Mouse (Mus musculus) adrenal gland, postnatal 4 days (tissue): ENCODE data around the gene Rad51b. TPM values are rescaled to one million over a fixed set of nuclear protein-coding genes. Genes with fewer than 3 reads are reported as not detected.

ENCODE experiments used
- DNase-seq, 2 experiments: peaks; one replicate each; pipeline ENCODE4 v3.0.0; 2021 to 2022; ENCODE audit warnings: low spot score in 2 of 2, mixed read lengths in 2 of 2
- total RNA-seq, 2 experiments: library from RNA; stranded (reverse); gene quantifications; 2 replicates each; pipeline ENCODE4 v1.2.3; 2021

The Rad51b gene
- total RNA-seq, 2 experiments from 2014 or later: 3.1 TPM

DNA sequence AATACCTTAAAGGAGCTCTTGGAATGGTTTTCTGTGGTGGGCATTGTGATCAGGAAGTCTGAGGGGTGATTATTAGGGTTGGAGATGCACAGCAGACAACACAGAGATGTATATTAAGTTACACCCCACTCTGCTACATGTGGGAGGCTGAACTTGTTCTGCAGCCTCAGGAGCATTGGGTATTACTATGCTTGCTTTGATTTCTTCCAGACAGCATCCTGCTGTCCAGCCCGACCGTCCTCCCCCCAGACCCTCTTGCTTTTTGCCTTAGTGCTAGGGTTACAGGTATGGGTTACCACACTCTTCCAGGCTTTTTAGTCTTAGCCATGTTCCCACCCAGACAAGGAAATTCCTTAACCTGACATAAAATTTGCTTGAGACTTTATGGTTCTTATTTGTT, 30.8 kb downstream of the Rad51b start:
- no peak for DNase-seq

DNA sequence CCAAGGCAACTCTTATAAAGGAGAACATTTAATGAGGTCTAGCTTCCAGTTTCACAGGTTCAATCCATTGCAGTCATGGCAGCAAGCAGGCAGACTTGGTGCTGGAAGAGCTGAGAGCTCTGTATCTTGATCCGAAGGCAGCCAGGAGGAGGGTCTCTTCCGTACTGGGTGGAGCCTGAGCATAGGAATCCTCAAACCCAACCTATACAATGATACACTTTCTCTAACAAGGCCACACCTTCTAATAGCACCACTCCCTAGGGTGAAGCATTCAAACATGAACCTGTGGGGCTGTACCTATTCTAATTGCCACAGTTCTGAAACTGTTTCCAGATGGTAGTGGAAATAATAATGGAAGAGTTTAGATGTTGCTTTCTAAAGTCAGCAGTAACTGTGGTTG, 33.5 kb downstream of the Rad51b start:
- DNase-seq: no peak

DNA sequence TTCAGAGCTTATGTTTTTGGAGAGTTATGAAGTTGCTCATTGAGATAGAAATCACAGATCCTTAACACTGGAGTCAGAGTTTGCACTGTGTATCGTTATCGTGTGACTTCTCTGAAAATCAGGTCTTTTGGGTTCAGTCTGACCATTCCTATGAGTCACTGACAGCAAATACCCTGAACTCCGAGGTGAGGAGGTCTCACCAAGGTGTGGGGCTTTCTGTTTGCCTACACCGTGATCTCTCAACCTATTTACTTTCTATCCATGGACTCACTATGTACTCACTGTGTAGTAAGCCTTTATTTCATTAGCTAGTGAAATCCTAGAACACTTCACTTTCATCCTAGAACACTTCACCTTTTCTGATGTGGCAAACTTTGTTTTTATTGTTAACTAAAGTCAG, 34.6 kb downstream of the Rad51b start:
- no peak for DNase-seq

DNA sequence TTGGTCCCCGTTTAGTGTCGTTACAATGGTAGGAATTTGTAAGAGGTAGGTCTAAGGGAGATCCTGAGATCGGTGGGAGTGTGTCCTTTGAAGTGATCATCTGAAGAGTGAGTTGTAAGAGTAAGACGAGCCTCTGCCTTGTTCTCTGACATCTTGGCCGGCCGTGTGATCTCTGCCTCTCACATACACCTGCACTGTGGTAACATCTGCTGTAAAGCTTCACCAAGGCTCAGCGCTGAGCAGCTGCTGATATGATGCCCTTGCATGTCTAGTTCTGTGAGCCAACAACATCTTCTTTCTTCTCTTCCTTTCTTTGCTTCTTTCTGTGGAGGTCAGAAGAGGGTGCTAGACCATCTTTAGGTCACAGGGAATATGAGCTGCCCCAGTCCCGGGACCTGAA, 41.7 kb downstream of the Rad51b start:
- DNase-seq: no peak

DNA sequence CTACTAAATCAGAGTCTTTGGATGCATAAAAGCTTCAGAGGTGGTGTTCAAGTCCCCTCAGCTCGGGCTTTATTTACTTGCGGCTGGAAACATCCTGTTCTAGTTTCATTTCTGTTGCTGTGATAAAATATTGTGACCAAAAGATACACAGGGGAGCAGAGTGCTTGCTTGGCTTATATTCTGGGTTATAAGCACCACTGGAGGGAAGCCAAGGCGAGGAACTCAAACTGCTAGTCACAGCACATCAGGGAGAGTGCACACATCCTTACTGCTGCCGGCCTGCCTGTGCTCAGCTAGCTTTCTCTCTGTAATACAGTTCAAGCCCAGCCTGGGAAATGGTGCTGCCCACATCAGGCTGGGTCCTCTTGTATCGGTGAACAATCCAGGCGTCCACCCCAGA, 43.4 kb downstream of the Rad51b start:
- no peak for DNase-seq

DNA sequence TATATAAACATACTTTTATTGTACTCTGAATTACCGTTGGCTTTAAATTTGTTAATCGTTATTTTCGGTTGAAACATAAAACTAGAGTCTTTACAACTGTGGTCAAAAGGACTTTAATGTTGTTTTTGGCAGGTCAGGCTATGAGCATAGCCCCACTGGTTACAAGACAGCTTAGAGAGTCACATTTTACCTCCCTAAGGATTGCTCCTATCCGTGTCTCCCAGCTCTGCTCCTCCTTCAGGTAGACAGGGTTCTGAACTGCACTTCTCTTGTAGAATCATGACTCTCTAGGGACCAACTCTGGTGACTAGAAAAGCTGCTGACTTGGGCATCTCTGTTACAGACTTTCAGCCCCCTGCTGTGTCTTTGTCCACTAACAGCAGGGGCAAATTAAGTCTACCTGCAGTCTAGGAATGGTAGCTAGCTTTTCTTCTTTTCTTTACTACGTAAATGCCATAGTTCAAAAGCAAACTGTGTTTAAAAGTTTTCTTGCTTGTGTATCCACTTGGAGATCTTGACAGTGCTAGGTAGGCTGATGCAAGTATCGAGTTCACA, 44.3 kb downstream of the Rad51b start:
- no peak for DNase-seq

DNA sequence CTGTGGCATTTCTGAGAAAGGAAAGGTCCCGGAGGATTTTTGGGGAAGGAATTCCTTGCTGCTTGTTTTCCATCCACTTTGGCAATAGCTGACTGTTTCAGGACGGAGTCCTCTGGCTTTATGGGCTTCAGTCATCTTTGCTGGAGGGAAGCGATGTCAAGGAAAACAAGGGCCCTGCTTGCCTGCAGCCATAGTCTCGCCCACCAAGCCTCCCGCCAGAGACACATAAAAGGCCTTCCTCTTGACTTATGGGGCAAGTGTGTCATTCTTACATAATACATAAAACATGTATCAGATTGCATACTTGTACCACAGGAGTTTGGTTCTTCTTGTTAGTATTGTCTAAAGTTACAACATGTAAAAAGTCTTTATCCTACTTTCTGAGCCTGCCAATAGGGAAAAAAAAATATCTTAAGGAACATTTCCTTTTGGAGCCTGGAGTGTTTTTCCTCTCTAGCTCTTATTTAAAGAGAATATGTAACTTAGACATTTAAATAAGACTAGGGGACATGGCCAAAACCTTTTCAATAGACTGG, 49.2 kb downstream of the Rad51b start:
- DNase-seq: no peak

DNA sequence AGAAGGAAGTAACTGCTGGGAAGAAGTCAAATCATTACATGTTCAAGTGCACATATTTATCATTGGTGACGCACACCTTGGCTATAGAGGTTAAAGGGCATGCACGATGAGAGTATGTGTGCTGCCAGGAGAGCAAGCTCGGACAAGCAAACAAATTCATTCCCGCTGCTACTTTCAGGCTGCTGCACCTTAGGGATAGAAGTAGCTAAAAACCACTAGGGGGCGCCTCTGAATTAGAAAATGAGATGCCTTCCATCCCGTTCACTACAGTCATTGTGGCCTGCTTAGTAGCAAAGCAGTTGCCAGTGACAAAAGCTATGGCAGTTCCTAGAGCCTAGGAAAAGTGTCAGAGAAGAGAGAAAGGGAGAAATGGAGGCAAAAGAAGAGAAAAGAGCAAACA, 50.6 kb downstream of the Rad51b start:
- DNase-seq: peak in 1 of 2 experiments; percentile 52

DNA sequence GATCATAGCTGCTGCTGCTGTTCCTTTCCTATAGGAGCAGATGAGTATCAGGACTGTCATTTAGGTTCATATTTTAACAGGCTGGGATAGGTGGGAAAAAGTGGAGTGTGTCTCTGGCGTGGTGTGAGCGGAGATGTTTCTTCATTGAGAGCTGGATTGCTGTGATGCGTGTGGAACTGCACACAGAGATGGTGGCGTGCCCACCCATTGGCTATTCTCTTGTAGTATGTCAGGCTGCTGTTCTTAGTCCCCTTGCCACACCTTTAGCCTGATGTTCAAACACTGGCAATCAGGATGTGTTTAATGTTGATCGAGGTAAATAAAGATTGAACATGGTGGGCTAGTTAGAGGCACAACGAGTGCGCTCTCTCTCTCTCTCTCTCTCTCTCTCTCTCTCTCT, 54.4 kb downstream of the Rad51b start:
- no peak for DNase-seq

DNA sequence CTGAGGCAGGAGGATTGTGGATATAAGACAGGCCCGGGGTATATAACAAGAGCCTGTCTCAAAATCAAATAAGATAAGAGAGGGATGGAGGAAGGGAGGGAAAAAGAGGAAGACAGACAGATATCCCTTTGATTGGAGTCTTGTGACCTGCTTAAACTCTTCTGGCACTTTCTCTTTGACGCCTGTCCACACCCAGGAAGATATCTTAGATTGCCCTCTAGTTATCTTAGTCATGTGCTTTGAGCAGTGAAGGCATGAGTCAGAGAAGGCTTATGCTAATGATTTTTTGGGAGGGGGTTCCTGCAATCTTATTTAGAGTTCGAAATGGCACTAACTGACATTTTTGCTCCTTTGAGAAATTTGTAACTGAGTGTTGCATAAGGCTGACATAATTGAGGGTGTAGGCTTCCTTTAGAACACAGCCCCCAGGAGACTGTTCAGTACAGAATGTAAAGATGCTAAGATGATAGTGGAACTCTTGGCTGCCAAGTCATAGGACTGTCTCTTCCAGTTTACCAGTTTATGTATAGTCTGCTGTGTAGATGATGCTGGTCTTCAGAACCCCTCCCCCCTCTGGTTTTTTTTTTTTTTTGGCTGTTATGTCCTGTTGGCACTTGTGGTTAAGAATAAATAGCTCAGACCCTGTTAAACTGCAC, 55.1 kb downstream of the Rad51b start:
- no peak for DNase-seq

DNA sequence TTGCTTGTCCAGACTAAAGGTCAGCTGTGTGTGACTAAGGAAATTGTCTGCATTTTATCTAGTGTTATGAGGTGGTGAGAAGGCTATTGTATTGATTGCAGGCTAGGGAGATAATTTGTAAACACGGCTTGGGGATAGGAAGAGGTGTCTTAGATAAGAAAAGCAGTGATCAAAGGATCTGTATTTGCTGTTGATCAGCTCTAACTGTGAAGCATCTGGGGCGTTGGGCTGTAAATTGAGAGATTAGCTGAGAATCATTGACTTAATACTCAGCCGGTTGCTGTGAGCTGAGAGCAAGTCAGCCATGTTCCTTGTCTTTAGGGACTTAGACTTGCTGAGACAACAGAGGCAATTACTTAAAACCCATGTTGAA, 55.6 kb downstream of the Rad51b start:
- no peak for DNase-seq

DNA sequence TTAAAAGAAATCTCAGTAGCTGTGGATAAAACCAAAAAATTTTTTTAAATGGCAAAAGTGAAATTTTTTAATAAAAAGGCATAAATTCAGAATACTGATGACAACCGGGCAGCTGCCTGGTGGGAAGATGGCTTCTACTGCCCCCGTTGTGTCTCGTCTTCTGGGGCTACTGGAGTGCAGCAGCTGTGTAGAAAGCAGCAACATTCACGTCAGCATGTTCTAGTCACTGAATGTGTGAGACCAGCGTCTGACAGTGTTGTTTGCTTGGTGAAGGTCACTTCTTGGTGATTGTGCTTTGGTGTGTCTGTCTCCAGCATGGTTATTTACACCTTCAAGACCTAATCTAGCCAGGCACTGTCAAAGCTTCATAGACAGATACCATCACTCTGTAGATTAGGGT, 56.3 kb downstream of the Rad51b start:
- DNase-seq: no peak

DNA sequence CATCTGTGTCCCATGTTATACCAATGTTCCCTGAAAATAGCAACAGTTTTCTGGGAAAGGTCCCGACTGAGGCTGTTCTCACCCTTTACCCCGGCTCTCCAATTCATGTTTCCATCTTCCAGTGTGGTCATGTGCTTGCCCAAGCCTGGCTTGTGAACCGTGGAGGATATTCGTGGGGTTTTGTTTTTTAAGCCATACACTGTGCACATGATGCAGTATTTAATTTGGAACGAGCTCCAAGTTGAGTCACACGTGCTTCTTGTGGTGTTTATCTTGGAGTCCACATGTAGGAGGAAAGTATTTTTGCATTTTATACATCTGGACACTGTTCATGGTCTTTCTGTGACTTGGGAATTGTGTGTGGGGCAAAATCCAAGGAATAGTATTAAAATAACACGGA, 57.5 kb downstream of the Rad51b start:
- DNase-seq: no peak

DNA sequence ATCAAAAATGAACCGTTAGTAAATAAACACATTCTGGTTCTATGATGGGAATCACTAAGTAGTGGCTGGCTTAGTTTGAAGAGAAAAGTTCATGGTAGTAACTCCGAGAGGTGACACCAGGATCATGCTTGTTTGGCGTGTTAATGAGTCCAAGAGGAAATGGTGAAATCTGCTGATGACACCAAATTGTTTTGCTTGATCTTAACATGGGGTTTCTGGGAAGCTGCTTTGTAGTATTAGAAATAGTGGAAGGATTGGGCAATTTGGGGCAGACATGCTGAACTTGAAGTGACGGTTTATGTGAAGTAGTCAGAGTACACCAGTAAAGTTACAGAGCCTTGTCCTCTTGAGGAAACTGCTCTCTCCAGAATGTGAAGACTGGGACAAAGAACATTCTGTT, 59.1 kb downstream of the Rad51b start:
- no peak for DNase-seq

DNA sequence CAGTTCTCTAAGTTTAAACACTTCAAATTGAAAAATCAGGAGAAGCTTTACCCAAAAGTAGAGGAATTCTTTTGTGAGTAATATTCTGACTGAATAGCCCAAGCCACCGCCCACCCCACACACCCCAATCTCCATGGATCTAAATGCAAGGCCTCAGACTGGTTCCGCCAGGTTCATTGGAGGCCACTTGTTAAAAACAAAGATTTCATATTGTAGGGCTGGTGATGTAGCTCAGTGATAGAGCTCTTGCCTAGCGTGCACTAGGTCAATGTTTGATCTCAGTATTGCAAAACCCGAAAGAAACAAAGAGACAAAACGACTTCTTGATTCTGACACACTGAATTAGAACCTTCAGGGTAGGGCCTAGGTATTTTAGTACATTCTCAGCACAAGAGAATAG, 60.5 kb downstream of the Rad51b start:
- DNase-seq: no peak

DNA sequence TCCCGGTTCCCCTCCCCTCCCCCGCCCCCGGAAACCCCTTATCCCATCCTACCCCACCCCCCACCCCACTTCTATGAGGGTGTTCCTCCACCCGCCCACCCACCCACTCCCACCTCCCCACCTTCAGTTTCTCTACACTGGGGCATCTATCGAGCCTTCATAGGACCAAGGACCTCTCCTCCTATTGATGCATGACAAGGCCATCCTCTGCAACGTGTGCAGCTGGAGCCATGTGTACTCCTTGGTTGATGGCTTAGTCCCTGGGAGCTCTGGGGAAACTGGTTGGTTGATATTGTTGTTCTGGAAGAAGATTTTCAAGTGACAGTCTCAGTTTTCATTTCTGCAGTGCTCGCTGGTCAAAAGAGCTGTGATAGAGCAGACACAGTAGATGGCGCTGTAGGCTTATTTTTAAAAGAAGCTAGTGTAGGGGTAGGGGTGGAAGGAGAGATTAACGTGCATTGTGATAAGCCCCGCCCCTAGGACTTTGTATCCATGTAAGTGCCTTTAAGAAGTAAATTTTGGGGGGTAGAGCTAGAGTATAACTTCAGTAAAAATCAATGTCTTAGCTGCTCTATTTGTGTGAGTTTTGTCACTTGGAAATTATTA, 61.6 kb downstream of the Rad51b start:
- peak in 1 of 2 experiments; percentile 17 for DNase-seq

DNA sequence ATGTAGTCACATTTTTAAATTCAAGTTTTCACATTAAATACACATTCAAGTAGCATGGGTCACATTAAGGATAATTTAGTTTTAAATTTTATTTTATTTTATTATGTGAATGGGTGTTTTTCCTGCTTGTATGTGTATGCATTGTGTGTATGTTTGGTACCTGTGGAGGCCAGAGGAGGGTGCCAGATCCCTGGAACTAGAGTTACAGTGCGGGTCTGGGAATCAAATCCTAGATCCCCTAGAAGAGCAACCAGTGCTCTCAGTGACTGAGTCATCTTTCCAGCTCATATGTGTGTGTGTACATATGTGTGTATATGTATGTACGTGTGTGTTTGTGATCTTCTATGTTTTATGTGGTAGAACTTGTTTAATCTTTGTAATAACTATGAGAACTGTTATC, 62.3 kb downstream of the Rad51b start:
- no peak for DNase-seq

DNA sequence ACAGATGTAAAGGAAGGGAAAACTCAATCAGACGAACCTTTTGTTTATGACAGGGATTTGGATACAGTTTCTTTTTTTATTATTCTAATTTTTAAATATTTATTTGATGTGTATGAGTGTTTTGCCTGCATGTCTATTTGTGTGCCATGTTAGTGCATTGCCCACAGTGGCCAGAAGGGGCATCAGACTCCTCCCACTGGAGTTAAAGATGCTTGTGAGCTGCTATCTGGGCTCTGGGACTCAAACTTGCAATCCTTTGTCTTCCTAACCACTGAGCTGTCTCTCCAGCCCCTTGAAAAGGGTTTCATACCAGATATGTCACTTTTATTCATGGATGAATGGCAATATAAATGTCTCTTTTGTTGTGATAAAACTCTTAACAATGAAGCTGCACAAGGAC, 65.1 kb downstream of the Rad51b start:
- no peak for DNase-seq

DNA sequence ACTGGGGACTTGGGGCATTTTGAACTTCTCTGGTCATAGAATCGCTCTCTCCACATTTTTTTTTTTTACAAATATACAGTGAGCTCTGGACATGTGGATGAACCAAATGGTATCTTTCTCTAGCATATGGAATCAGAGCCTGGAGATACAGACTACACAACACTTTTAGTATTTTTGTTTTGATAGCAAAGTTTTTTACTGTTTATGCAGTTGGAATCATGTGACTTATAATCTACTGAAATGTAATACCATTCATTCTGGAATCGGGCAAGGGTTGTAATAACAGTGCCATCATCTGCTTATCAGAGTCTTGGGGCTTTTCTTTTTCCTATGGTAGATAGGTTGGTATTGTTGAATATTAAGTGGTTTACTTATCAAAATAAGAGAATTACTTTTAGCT, 67.2 kb downstream of the Rad51b start:
- DNase-seq: no peak

DNA sequence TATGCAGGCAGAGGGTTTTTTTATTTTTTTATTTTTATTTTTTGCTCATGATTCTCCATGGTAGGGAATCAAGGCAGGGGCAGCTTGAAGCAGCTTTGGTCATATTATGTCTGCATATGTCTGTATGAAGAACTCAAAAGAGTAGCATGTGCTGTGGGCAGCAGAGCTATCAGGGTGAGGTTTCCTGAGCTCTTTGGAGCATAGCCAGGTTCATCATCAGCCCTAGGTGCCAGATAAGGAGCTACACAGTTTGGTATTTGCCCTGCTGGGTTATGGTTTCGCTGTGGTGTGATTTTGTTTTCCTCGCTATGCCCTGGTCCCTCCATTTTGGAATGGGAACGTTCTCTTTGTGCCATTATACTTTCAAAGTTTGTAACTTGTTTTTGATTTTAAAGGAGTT, 71.7 kb downstream of the Rad51b start:
- no peak for DNase-seq

DNA sequence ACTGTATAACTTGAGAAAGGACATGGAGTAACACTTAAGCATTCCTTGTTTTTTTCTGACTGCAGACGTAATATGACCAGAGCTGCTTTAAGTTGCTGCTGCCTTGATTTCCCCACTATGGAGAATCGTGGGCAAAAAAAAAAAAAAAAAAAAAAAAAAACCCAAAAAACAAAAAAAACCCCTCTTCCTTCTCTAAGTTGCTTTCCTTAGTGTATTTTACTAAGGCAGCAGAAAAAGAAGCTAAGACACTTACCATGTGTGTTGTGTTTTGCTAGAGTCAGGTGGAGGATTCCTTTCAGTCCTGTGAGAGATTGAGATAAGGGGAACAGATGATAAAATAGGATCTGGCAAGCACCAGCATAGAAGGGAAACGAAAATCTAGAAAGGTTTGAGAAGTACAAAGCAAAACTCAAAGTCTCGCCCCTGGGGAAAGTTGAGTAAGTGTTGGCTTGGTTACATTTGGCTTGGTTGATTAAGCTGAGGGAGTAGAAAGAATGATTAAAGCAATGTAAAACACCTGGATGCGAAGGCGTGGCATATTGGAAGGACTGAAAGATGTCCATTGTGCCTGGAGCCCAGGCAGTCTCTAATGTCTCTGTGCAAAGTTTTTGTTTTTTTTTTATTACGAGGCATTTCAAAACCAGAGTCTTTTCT, 72.6 kb downstream of the Rad51b start:
- no peak for DNase-seq

DNA sequence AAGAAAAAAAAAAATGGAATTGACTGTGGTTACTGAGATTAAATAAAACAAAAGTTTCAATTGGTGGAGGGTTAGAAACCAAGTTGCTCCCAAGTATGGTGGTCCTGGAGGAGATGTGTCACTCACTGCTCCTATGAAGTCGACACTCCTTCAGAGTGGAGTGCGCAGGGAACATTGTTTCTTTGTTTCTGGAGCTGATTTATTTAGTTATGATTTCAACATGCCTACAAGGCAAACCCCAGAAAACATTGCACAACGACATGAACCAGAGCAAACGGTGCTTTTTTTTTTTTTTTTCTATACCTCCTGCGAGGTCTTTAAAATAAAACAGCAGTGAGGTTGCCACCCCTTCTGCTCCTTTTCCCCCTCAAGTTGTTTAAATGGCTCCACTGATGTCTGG, 75.6 kb downstream of the Rad51b start:
- no peak for DNase-seq
